Mouse (Mus musculus): ENCODE results near the gene Map3k9. TPM values are rescaled to one million over a fixed set of nuclear protein-coding genes. Genes with fewer than 3 reads are reported as not detected.

The Map3k9 gene
- total RNA-seq, 2 experiments from 2014 or later, result 0.72 TPM; not detected in 1

Other genes starting within 250 kb of the Map3k9 start
- gene Gm20498, start 248.3 kb downstream of the Map3k9 start, total RNA-seq (2014; fragmentation: Nextera tagmentation), result 7.9 and 13.8 TPM in 2 replicates
- 33.1 and 34.2 TPM in 2 replicates for gene Gm20498, start 248.3 kb downstream of the Map3k9 start, total RNA-seq (2017)
- gene Synj2bp, start 248.3 kb downstream of the Map3k9 start, total RNA-seq (2014; fragmentation: Nextera tagmentation), result 26.1 and 41.5 TPM in 2 replicates
- gene Synj2bp, start 248.3 kb downstream of the Map3k9 start, total RNA-seq (2017), result 35.6 and 46.6 TPM in 2 replicates
- gene Adam21, start 212.7 kb downstream of the Map3k9 start, total RNA-seq (2014; fragmentation: Nextera tagmentation), result not detected in 2 replicates
- gene Adam21, start 212.7 kb downstream of the Map3k9 start, total RNA-seq (2017), result not detected in 2 replicates
- gene Med6, start 186.2 kb downstream of the Map3k9 start, total RNA-seq (2014; fragmentation: Nextera tagmentation), result 27.8 and 41.4 TPM in 2 replicates
- gene Med6, start 186.2 kb downstream of the Map3k9 start, total RNA-seq (2017), result 67.2 and 71.7 TPM in 2 replicates
- not detected in 2 replicates for gene Ttc9, start 149.9 kb downstream of the Map3k9 start, total RNA-seq (2014; fragmentation: Nextera tagmentation)
- gene Ttc9, start 149.9 kb downstream of the Map3k9 start, total RNA-seq (2017), result not detected in 2 replicates
- gene Pcnx, start 78.8 kb upstream of the Map3k9 start, total RNA-seq (2014; fragmentation: Nextera tagmentation), result 14.8 and 24.4 TPM in 2 replicates
- gene Pcnx, start 78.8 kb upstream of the Map3k9 start, total RNA-seq (2017), result 13.9 TPM in 2 replicates